Mouse (Mus musculus) embryo, embryonic 11.5 days (tissue): ENCODE results near the gene Ppp2r2c.
"Not testable (repeated sequence)": the region's sequence is repeated elsewhere in the genome, so short reads cannot be mapped to it uniquely, and the experiment has no call there.

ENCODE experiments used
- DNase-seq: peaks from one replicate; pipeline ENCODE4 v3.0.0-alpha.2; 2012; ENCODE audit warnings: low read depth, low spot score

Gene Ppp2r2c

GRCm38 (mm10) chr5:36929376-36929775 is 61.1 kb downstream of the Ppp2r2c start:
- no peak for DNase-seq

DNA sequence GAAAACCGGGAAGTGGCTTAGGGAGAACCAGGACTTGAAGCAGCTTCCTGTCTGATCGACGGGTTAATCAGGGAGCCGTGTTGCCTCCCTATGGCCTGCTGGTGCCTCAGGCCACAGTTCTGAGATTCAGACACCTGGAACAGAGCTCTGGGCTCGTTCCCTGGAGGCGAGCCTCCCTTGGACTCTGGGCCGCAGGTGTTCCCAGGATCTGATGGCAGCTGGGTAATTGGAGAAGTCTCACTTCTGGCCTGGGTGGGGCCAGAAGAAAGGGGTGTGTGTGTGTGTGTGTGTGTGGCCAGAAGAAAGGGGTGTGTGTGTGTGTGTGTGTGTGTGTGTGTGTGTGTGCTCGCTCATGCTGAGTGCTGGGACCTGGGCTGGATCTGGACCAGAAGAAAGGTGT is 65.1 kb downstream of the Ppp2r2c start:
- no peak for DNase-seq

DNA sequence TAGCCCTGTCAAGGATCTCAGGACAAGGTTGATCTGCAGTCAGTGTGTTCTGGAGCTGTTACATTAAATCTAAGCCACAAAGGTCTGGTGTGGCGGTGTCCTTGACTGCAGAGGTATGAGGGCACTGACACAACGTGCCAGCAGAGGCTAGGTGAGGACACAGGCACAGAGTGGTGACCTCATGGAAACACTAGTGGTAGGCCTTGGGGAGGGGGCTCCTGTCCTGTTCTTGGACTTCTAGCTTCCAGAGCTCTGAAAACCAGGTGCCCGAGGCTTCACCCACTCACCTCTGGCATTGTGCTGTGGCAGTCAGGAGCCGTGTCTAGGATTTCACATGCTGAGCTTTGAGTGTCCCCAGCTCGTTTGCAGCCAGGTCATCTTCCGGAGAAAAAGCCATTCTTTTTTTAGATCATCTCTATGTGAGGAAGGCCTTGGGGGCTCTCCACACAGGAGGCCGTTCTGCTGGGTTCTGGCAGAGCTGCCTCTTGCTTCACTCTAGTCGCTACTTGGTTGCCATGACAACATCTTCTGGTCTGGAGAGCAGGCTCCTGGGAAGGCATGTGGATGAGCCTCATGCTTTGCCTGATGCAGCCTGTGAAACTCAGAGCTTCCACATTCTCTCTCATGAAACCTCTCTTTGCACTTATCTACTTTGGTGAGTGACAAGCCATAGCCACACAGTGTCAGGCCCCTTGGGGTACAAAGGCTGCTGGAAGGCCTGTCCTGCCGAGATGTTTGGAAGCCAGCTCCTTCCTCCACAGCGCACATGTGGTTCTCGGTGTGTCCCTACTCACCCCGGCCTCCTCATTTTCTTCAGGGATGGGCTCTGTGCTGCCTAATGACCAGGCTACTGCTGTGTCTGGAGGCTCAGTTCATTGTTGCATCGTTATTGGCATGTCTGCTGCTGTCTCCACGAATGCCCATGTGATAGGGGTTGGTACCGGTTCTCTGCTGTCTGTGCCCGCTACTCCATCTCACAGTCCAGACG is 67.5 kb downstream of the Ppp2r2c start:
- DNase-seq = no peak

- no peak for DNase-seq
Measured at GRCm38 (mm10) chr5:36936548-36936947, 68.2 kb downstream of the Ppp2r2c start.

GRCm38 (mm10) chr5:36938021-36938420 is 69.7 kb downstream of the Ppp2r2c start:
- no peak for DNase-seq

GRCm38 (mm10) chr5:36938991-36939390 is 70.7 kb downstream of the Ppp2r2c start:
- DNase-seq = not testable (repeated sequence)

DNA sequence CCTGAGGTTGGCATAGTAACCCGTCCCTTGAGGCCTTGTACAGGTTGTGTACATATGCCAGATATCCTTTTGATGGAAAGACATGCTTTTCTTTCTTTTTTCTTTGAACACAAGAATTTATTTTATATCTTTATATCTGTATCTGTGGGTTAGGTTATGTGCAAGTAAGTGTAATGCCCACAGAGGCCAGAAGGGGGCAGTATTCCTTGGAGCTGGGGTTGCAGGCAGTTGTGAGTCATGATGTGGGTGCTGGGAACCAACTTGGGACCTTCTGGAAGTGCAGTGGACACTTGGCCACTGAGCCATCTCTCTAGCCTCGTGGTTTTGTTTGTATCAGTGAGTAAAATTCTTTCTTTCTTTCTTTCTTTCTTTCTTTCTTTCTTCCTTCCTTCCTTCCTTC is 74.1 kb downstream of the Ppp2r2c start:
- no peak for DNase-seq

DNA sequence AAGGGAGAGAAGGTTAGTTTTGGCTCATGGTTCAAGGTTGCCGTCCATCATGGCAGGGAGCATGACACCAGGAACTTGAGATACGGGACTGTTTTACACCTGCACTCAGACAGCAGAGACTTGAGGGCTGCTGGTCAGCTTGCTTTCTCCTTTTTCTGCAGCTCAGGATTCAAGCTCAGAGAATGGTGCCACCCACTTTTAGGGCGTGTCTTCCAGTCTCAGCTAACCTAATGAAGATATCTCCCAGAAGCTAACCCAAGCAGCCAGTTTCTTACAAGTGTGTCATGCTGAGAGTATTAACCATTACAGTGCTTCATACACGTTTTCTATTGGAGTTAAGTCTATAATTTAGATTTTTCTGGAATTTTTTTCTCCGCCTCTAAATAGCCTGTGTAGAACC is 76.2 kb downstream of the Ppp2r2c start:
- DNase-seq = no peak

DNA sequence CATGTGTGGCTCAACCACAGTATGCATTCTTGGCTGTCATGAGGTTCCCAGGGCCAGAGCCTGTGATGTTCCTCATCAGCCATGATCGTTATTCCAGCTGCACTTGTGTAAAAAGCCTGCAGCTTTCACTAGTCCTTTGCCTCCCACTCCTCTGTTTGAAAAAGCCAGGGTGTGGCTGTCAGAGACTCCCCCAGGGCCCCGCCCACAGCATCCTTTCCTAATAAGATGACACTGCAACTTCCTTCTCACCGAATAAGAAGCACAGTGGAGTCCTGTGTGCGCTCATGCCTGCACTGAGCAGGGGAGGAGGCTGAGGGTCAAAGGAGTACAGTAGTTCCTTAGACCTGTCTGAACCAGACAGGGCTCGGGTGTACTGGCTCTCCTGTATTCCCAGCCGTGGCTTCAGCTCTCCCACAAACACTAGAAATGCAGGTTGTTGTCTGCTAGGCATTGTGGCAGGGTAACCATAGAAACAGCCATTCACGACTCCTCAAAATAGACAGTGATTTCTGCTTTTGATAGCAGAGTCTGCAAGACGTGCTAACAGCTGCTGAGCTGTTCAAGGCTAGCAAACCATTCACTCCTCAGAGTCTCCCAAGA is 76.9 kb downstream of the Ppp2r2c start:
- DNase-seq = no peak

DNA sequence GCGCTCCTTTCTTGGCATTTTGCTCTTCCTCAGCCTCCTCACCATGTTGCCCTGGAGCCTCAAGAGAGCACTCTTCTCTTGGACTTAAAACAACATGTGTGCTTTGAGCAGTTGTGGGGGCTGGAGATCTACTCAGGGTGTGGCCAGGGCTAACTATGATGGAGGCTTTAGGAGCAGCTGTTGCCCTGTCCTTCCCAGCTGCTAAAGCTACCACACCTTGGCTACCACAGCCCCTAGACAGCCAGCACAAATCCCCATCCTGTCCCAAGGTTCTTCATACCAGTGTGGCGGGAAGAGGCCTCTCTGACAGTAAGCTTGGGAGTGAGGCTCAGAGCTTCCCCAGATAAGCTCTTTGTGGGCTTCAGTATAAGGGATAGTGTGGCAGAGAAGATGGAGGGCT is 77.4 kb downstream of the Ppp2r2c start:
- DNase-seq = no peak

DNA sequence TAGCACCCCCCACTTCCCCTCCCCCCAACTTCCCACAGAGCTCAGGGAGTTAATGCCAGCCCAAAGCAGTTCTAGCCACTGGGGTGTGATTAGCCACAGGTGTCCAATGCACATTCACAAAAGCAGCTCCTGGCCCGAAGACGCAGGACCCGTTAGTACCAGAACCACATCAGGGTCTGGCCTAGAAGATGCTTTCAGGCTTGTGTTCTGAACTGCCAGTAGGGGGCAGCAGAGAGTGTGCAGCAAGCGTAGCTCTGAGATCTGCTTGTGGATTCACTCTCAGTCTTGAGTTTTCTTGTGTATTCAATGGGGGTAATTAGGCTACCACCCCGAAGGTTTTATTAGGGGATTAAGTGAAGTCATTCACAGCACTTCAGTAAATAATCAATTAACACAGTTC is 78.1 kb downstream of the Ppp2r2c start:
- DNase-seq = peak; percentile 48

GRCm38 (mm10) chr5:36948831-36949230 is 80.5 kb downstream of the Ppp2r2c start:
- DNase-seq = peak; percentile 58

GRCm38 (mm10) chr5:36950871-36951270 is 82.6 kb downstream of the Ppp2r2c start:
- no peak for DNase-seq

DNA sequence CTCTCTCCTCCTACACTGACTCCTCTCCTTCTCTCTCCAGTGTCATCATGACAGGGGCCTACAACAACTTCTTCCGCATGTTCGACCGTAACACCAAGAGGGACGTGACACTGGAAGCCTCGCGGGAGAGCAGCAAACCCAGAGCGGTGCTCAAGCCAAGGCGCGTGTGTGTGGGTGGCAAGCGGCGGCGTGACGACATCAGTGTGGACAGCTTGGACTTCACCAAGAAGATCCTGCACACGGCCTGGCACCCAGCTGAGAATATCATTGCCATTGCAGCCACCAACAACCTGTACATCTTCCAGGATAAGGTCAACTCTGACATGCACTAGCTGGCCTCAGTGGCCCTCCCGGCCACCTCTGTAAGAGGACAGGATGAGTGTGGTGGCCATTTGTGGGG is 84.0 kb downstream of the Ppp2r2c start:
- DNase-seq = no peak

DNA sequence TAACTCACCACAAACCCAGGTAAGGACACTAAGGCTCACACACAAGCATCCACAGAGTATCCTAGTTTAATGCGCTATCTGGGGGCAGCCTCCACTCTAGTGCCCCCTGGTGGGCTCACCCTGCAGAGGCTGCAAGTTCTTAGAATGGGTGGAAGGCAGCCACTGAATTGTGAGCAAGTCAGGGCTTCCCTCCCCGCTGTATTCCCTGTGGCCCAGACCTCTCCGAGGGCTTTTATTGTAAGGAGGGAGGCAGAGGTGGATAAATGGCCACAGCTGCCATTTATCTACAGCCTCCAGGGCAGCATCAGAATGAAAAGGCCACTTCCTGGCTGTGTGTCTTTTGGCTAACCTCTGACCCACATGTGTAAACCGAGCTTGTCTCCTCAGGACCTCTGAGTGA is 87.1 kb downstream of the Ppp2r2c start:
- no peak for DNase-seq

DNA sequence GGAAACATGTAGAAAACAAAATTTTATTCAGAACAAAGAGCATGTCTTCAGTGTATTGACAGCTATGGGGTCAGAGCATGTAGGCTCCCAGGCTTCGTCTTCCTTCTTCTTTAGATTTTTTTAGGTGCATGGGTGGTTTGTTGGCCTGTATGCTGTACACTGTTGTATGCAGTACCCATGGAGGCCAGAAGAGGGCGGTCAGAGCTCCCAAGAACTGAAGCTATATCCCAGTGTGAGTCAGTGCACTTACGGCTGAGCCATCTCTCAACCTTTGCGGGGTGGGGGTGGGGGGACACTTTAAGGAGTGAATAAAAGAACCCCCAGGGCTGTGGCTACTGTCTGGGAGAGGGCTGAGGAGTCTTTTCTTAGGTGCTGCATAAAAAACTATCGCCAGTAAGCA is 90.5 kb downstream of the Ppp2r2c start:
- DNase-seq = peak; percentile 51

GRCm38 (mm10) chr5:36960501-36960900 is 92.2 kb downstream of the Ppp2r2c start:
- no peak for DNase-seq

DNA sequence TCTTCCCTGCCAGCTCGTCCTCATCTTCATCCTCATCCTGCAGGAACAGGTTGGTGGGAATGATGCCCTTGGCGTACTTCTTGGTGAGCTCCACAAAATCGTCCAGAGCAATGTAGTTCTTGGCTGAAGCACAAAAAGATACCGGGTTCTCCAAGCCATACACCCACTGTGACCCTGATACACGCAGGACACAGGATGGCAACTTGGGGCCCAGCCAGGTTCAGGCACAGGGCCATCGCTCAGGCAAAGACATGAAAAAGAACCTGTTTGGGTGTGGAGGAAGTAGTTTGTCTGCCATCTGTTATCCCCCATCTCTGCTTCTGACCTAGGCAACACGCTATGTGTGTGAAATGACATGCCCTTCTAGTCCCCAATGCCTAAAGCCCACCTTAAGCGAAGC is 103.3 kb downstream of the Ppp2r2c start:
- no peak for DNase-seq

GRCm38 (mm10) chr5:36975336-36975735 is 107.0 kb downstream of the Ppp2r2c start:
- DNase-seq = no peak

DNA sequence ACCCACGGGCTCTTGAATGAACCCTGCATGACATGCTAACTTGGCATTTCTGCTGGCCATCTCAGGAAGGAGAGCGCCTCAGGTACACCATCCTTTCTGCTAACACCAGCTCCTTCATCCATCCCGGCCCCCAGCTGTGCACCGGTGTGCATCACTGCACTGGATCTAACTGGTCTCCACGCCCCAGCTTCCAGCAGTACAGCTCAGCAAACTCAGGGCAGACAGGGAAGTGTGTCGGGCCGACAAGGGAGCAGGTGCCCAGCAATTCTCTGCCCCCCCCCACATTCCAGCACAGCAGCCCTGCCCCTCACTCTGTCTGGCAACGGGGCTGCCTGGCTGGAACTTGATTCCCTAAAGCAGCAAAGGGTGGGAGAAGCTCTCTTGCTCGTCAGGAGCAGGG is 109.5 kb downstream of the Ppp2r2c start:
- no peak for DNase-seq

DNA sequence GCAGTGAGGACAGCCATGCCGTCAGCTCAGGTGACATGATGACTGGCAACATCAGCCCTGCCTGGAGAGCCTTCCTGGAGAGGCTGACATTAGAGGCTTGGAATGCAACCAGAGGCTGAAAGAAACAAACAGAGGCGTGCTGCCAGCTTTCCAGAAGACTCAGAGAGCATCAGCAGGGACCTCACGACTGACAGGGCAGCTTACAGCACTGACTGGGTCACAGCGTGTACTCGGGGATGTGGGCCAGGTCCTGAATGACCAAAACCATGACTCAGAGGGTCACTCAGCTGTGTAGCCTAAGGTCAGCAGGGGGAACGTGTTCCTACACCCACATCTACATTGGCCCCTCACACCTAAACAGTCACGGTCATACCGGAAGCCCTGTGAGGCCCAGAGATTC is 110.7 kb downstream of the Ppp2r2c start:
- no peak for DNase-seq

GRCm38 (mm10) chr5:36979631-36980030 is 111.3 kb downstream of the Ppp2r2c start:
- no peak for DNase-seq

DNA sequence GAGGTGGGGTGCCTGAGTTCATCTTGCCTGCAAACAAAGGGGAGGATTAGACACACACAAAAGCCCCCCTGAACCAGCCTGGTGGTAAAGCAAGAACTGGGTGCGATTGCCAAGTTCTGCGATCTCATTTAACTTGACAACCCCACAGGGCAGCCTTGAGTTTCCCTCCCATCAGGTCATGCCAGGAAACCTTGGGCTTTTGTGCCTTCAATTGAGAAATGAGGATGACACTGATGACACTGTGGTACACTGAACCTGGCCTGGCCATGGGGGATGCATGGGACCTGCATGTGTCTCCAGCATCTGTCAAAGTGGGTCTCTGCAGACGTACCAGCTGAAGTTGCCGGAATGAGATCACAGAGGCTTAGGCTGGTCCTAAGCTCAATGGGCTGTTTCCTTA is 114.0 kb downstream of the Ppp2r2c start:
- DNase-seq = no peak
